Mouse (Mus musculus): Measurements from ENCODE around the gene Sh3gl2.

- TF ChIP-seq EP300 (IDR thresholded peaks at IDR 0.05; ENCODE audit: insufficient read depth, low read depth, low read length) = no peak
- no peak for TF ChIP-seq CTCF (IDR thresholded peaks at IDR 0.05; ENCODE audit: low read depth, low read length)
- no peak for TF ChIP-seq POLR2A (IDR thresholded peaks at IDR 0.05; ENCODE audit: insufficient read depth, low read length)
Measured at GRCm38 (mm10) chr4:85416466-85416865, 211.5 kb downstream of the Sh3gl2 start.
